Mouse (Mus musculus) CH12.LX (cell line): Measurements from ENCODE around the gene Ddx46. TPM values are rescaled to one million over a fixed set of nuclear protein-coding genes. Genes with fewer than 3 reads are reported as not detected.
"Not testable (repeated sequence)": the region's sequence is repeated elsewhere in the genome, so short reads cannot be mapped to it uniquely, and the experiment has no call there.

ENCODE experiments used
- DNase-seq: peaks from one replicate; pipeline ENCODE4 v3.0.0-alpha.2; 2013; ENCODE audit errors: extremely low read depth
- H3K27ac ChIP-seq: 2 replicates; pipeline ENCODE4 v1.5.1; 2012; ENCODE audit warnings: low read depth, mild to moderate bottlenecking, control low read depth, moderate library complexity; ENCODE audit not compliant: insufficient read depth
- H3K27me3 ChIP-seq: replicated peaks from 2 replicates; pipeline ENCODE3; 2012; ENCODE audit warnings: inconsistent platforms
- H3K36me3 ChIP-seq, 2 experiments: replicated peaks in 1 of 2; 2 replicates each; pipeline versions ENCODE3 to v1.6.1; 2012; ENCODE audit warnings: inconsistent platforms in 1 of 2, low read length in 1 of 2, mild to moderate bottlenecking in 1 of 2, mixed read lengths in 1 of 2, moderate library complexity in 1 of 2; ENCODE audit not compliant: control insufficient read depth in 1 of 2, insufficient read depth in 1 of 2
- H3K4me1 ChIP-seq, 2 experiments: 2 replicates each; pipeline ENCODE4 v1.6.1; 2012; ENCODE audit warnings: inconsistent platforms in 1 of 2, moderate library complexity in 1 of 2; ENCODE audit not compliant: insufficient read depth in 2 of 2, control insufficient read depth in 1 of 2
- H3K4me2 ChIP-seq: 2 replicates; pipeline ENCODE4 v1.6.1; 2012; ENCODE audit warnings: low read depth, mild to moderate bottlenecking, control low read depth; ENCODE audit not compliant: poor library complexity, insufficient read depth, severe bottlenecking
- H3K4me3 ChIP-seq, 3 experiments: fragments of 150-350 bp in 1 of 3; sonication (generic) in 1 of 3; replicated peaks in 1 of 3; 2 replicates each; pipeline versions ENCODE3 to v1.5.1; 2011 to 2012; ENCODE audit warnings: low read depth in 2 of 3, low read length in 2 of 3, mild to moderate bottlenecking in 2 of 3, moderate library complexity in 2 of 3, control low read depth in 1 of 3, improper control_type of control experiment in 1 of 3, inconsistent platforms in 1 of 3, mixed read lengths in 1 of 3; ENCODE audit not compliant: poor library complexity in 1 of 3
- H3K79me2 ChIP-seq: replicated peaks from 2 replicates; pipeline ENCODE4 v1.6.1; 2012; ENCODE audit warnings: mild to moderate bottlenecking, moderate library complexity; ENCODE audit not compliant: control insufficient read depth, poor library complexity, insufficient read depth, severe bottlenecking; ENCODE audit errors: extremely low read depth
- H3K9ac ChIP-seq: 2 replicates; pipeline ENCODE4 v1.6.1; 2012; ENCODE audit warnings: low read depth, mild to moderate bottlenecking, control low read depth, moderate library complexity; ENCODE audit not compliant: insufficient read depth
- H3K9me3 ChIP-seq: replicated peaks from 2 replicates; pipeline ENCODE3; 2012; ENCODE audit warnings: low read length, inconsistent platforms, mixed read lengths
- BHLHE40 ChIP-seq: IDR thresholded peaks from 2 replicates; pipeline ENCODE4 v1.6.1; 2011; ENCODE audit warnings: mild to moderate bottlenecking, low read depth, low read length, improper control_type of control experiment
- CHD1 ChIP-seq: IDR thresholded peaks from 2 replicates; pipeline ENCODE4 v1.6.1; 2012; ENCODE audit warnings: low read depth, low read length, improper control_type of control experiment, inconsistent platforms
- CHD2 ChIP-seq: IDR thresholded peaks from 2 replicates; pipeline ENCODE4 v1.6.1; 2011; ENCODE audit warnings: low read length, improper control_type of control experiment
- CTCF ChIP-seq, 2 experiments: IDR thresholded peaks in 1 of 2; conservative IDR thresholded peaks in 1 of 2; 2 replicates each; pipeline ENCODE4 v1.5.1; 2011 to 2012; ENCODE audit warnings: low read depth in 2 of 2, low read length in 2 of 2, improper control_type of control experiment in 1 of 2, inconsistent platforms in 1 of 2, mild to moderate bottlenecking in 1 of 2, moderate library complexity in 1 of 2
- E2F4 ChIP-seq: IDR thresholded peaks from 2 replicates; pipeline ENCODE4 v1.6.1; 2011; ENCODE audit warnings: low read depth, low read length, improper control_type of control experiment; ENCODE audit not compliant: insufficient replicate concordance
- ELF1 ChIP-seq: IDR thresholded peaks from 2 replicates; pipeline ENCODE4 v1.6.1; 2014; ENCODE audit warnings: low read depth, mild to moderate bottlenecking, inconsistent platforms, low read length, improper control_type of control experiment
- GABPA ChIP-seq: IDR thresholded peaks from 2 replicates; pipeline ENCODE4 v1.6.1; 2012; ENCODE audit warnings: low read depth, low read length, improper control_type of control experiment, inconsistent platforms; ENCODE audit not compliant: insufficient replicate concordance
- HCFC1 ChIP-seq: IDR thresholded peaks from 2 replicates; pipeline ENCODE4 v1.6.1; 2012; ENCODE audit warnings: low read depth, mild to moderate bottlenecking, inconsistent platforms, low read length, improper control_type of control experiment
- IRF4 ChIP-seq: IDR thresholded peaks from 2 replicates; pipeline ENCODE4 v1.6.1; 2014; ENCODE audit warnings: low read depth, mild to moderate bottlenecking, inconsistent platforms, low read length, improper control_type of control experiment
- JUN ChIP-seq: IDR thresholded peaks from 2 replicates; pipeline ENCODE4 v1.6.1; 2011; ENCODE audit warnings: low read depth, mild to moderate bottlenecking, low read length, improper control_type of control experiment, moderate library complexity; ENCODE audit not compliant: insufficient read depth
- KAT2A ChIP-seq: IDR thresholded peaks from 2 replicates; pipeline ENCODE4 v1.6.1; 2012; ENCODE audit warnings: low read length, improper control_type of control experiment, inconsistent platforms; ENCODE audit not compliant: insufficient replicate concordance
- MAZ ChIP-seq: IDR thresholded peaks from 2 replicates; pipeline ENCODE4 v1.6.1; 2012; ENCODE audit warnings: low read depth, mild to moderate bottlenecking, inconsistent platforms, low read length, improper control_type of control experiment, moderate library complexity
- MEF2A ChIP-seq: IDR thresholded peaks from 2 replicates; pipeline ENCODE4 v1.6.1; 2014; ENCODE audit warnings: low read depth, mild to moderate bottlenecking, inconsistent platforms, low read length, improper control_type of control experiment, borderline replicate concordance
- NELFE ChIP-seq: IDR thresholded peaks from 2 replicates; pipeline ENCODE4 v1.6.1; 2011; ENCODE audit warnings: low read depth, low read length, improper control_type of control experiment
- NRF1 ChIP-seq: IDR thresholded peaks from 2 replicates; pipeline ENCODE4 v1.6.1; 2014; ENCODE audit warnings: low read depth, mild to moderate bottlenecking, inconsistent platforms, low read length, improper control_type of control experiment, moderate library complexity
- POLR2A ChIP-seq: IDR thresholded peaks from 2 replicates; pipeline ENCODE4 v1.6.1; 2011; ENCODE audit warnings: low read depth, mild to moderate bottlenecking, improper control_type of control experiment, low read length
- RCOR1 ChIP-seq: conservative IDR thresholded peaks from 2 replicates; pipeline ENCODE4 v1.6.1; 2012; ENCODE audit warnings: low read depth, mild to moderate bottlenecking, inconsistent platforms, low read length, improper control_type of control experiment
- SIN3A ChIP-seq: IDR thresholded peaks from 2 replicates; pipeline ENCODE4 v1.6.1; 2012; ENCODE audit warnings: low read length, improper control_type of control experiment, inconsistent platforms
- TBP ChIP-seq: conservative IDR thresholded peaks from 2 replicates; pipeline ENCODE4 v1.6.1; 2011; ENCODE audit warnings: low read depth, low read length, improper control_type of control experiment
- ZC3H11A ChIP-seq: IDR thresholded peaks from 2 replicates; pipeline ENCODE4 v1.6.1; 2012; ENCODE audit warnings: low read depth, mild to moderate bottlenecking, inconsistent platforms, low read length, improper control_type of control experiment
- ZMIZ1 ChIP-seq: IDR thresholded peaks from 2 replicates; pipeline ENCODE4 v1.6.1; 2012; ENCODE audit warnings: low read depth, mild to moderate bottlenecking, inconsistent platforms, low read length, improper control_type of control experiment
- ZNF384 ChIP-seq: IDR thresholded peaks from 2 replicates; pipeline ENCODE4 v1.6.1; 2012; ENCODE audit warnings: low read depth, low read length, improper control_type of control experiment, inconsistent platforms
- dilution Hi-C: fragments of 300-500 bp; cut with MboI; formaldehyde crosslinking; loops from 2 replicates; pipeline ENCODE4 v1.14.3; 2020; ENCODE audit warnings: low sequenced_read_pairs; ENCODE audit not compliant: extremely low pct_unique_long_range_greater_than_20kb, extremely low pct_ligation_motif_present
- in situ Hi-C: fragments of 300-500 bp; cut with MboI; formaldehyde crosslinking; loops from 3 replicates; pipeline ENCODE4 v1.14.3; 2019; ENCODE audit warnings: low sequenced_read_pairs, low pct_ligation_motif_present, low pct_unique_long_range_greater_than_20kb, mixed read lengths
- polyA plus RNA-seq: library from polyadenylated mRNA; unstranded; fragments of >175 nt; gene quantifications from 2 replicates; pipeline ENCODE4 v1.2.1, GENCODE M21; 2012; ENCODE audit warnings: low read depth; ENCODE audit not compliant: insufficient read length
- total RNA-seq, 2 experiments: library from RNA; depleted of rRNA; stranded (reverse); fragments of 300-350 nt in 1 of 2; fragments of >200 nt in 1 of 2; gene quantifications; 2 replicates each; pipeline ENCODE4 v1.2.3; 2012 to 2014

Ddx46 gene
- total and polyA plus RNA-seq, 3 experiments: 35.4 to 103 (median 36.1) TPM

GRCm38 (mm10) chr13:55620275-55620674 lies 14.6 kb upstream of the Ddx46 start:
- no peak overlapping the region for H3K4me3 ChIP-seq
- no peak for DNase-seq
- in situ Hi-C loops (no loop called here), dilution Hi-C loops (no loop called here)
- peaks cover 3 to 9% of the 10 kb centered on the region in 2 experiments for H3K36me3 ChIP-seq
- no peaks in the 10 kb centered on the region for H3K9me3 ChIP-seq
- TF ChIP-seq CHD2 (no peak), ZC3H11A (no peak), SIN3A (no peak), BHLHE40 (no peak), NRF1 (no peak)
- peaks cover 4 to 22% of the 10 kb centered on the region in 2 experiments; a peak in 3 of 4 replicates for H3K4me1 ChIP-seq
- H3K27ac ChIP-seq: no peak overlapping the region
- no peaks in the 10 kb centered on the region for H3K27me3 ChIP-seq
- no peak overlapping the region for H3K4me2 ChIP-seq
- peaks cover 15% of the 10 kb centered on the region for H3K79me2 ChIP-seq
- no peak overlapping the region for H3K9ac ChIP-seq

DNA sequence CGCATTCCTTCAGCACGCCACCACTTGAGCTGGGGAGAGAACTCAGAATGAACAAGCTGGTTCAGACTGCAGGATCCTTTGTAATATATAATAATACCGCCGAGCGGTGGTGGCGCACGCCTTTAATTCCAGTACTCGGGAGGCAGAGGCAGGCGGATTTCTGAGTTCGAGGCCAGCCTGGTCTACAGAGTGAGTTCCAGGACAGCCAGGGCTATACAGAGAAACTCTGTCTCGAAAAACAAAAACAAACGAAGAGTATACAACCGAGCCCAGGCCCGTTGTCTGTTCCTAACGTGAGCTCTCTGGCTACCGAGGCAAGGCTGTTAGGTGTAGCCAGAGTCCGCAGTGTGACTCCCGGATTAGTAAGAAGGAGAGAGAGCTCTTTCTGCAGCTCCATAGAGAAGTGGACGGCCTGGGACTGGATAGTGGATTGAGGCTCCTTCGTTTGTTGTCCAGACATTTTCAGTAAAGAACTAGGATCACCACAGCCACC lies 12.6 kb upstream of the Ddx46 start:
- peak overlapping the region; percentile 79 to 94 (median 81) for H3K4me3 ChIP-seq
- peak overlapping the region; percentile 74 for H3K9ac ChIP-seq
- DNase-seq, dilution Hi-C loops, H3K9me3 ChIP-seq, H3K27me3 ChIP-seq, in situ Hi-C loops: not testable (repeated sequence)
- peak overlapping the region; percentile 60; the same call in 1 of the 2 replicates for H3K27ac ChIP-seq
- H3K79me2 ChIP-seq: peaks cover 16% of the 10 kb centered on the region
- H3K4me2 ChIP-seq: peak overlapping the region; percentile 14; the same call in 1 of the 2 replicates
- 0 out of 2 replicates have a peak, but pooled peaks have one; percentile 1 for TF ChIP-seq TBP
- peaks cover 4 to 22% of the 10 kb centered on the region in 2 experiments; a peak in 3 of 4 replicates for H3K4me1 ChIP-seq
- peaks cover 12 to 22% of the 10 kb centered on the region in 2 experiments for H3K36me3 ChIP-seq

- peak; percentile 92 for DNase-seq
- H3K27ac ChIP-seq: peak within 1 kb of the TSS; percentile 60
- H3K4me3 ChIP-seq: peak within 1 kb of the TSS; percentile 79 to 94 (median 81)
- dilution Hi-C loops: no loop called here
- H3K27me3 ChIP-seq: no peaks in the 10 kb centered on the region
- H3K9ac ChIP-seq: peak within 1 kb of the TSS; percentile 90
- no peaks in the 10 kb centered on the region for H3K9me3 ChIP-seq
- in situ Hi-C loops: no loop called here
- H3K79me2 ChIP-seq: peaks cover 16% of the 10 kb centered on the region
- peak within 1 kb of the TSS; percentile 89 for H3K4me2 ChIP-seq
- H3K4me1 ChIP-seq: peaks cover 4 to 22% of the 10 kb centered on the region in 2 experiments; a peak in 3 of 4 replicates
- H3K36me3 ChIP-seq: peaks cover 15 to 25% of the 10 kb centered on the region in 2 experiments
- TF ChIP-seq ZNF384 (no peak), ZMIZ1 (peak; percentile 49; the same call in 1 of the 2 replicates), NELFE (peak; percentile 82), JUN (no peak), MAZ (0 out of 2 replicates have a peak, but pooled peaks have one; percentile 17), ELF1 (peak; percentile 32; the same call in 1 of the 2 replicates), POLR2A (peak; percentile 91), GABPA (no peak; the same call in 1 of the 2 replicates), E2F4 (0 out of 2 replicates have a peak, but pooled peaks have one; percentile 84), IRF4 (no peak), KAT2A (peak; percentile 80; the same call in 1 of the 2 replicates), MEF2A (0 out of 2 replicates have a peak, but pooled peaks have one; percentile 10), ZC3H11A (no peak), RCOR1 (peak; percentile 92), HCFC1 (peak; percentile 87), CHD2 (no peak), CHD1 (peak; percentile 40; the same call in 1 of the 2 replicates), CTCF (conservative IDR thresholded peaks at IDR 0.05 in 1 of 2, IDR thresholded peaks at IDR 0.05 in 1 of 2; ENCODE audit: low read depth in 2 of 2, low read length in 2 of 2) (no peak)
Observed at GRCm38 (mm10) chr13:55622649-55623541, 11.9 kb upstream of the Ddx46 start, which contains the start of gene Caml. Gene Caml (plus strand): TSS chr13:55623005.
